Mouse (Mus musculus) right cerebral cortex, postnatal 36 days (tissue): ENCODE data around the gene Atp8b5.

Experiments used
- DNase-seq, 2 experiments: peaks; one replicate each; pipeline ENCODE4 v3.0.0; 2022; ENCODE audit warnings: low spot score in 2 of 2, mixed read lengths in 1 of 2

Atp8b5 gene

GRCm38 (mm10) chr4:43414761-43415160 lies 147.8 kb downstream of the Atp8b5 start:
- no peak for DNase-seq

DNA sequence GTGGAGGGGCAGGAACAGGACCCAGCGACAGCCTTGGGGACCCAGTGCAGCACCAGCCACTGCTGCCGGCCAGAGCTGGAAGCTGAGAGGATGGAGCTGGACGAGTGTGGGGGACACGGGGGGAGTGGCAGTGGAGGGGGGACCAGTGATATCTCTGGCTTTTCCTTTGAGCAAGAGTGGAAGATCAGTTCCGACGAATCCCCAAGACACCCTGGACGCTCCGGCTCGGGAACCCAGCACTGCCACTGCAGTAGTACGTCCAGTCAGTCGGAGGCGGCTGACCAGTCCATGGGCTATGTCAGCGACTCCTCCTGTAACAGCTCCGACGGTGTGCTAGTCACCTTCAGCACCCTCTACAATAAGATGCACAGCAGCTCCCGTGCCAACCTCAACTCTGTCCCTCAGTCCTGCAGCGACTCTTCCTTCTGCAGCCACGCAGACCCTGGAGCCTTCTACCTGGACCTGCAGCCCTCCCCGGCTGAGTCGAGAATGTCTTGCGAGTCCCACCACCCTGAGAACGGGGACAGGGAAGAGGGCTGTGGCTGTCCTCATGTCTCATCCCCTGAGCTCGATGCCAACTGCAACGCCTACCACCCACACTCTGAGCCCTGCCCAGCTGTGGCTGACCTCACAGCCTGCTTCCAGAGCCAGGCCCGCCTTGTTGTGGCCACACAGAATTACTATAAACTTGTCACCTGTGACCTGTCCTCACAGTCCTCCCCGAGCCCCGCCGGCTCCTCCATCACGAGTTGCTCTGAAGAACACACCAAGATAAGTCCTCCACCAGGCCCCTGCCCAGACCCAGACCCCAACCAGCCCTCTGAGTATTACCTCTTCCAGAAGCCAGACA lies 148.5 kb downstream of the Atp8b5 start:
- no peak for DNase-seq

DNA sequence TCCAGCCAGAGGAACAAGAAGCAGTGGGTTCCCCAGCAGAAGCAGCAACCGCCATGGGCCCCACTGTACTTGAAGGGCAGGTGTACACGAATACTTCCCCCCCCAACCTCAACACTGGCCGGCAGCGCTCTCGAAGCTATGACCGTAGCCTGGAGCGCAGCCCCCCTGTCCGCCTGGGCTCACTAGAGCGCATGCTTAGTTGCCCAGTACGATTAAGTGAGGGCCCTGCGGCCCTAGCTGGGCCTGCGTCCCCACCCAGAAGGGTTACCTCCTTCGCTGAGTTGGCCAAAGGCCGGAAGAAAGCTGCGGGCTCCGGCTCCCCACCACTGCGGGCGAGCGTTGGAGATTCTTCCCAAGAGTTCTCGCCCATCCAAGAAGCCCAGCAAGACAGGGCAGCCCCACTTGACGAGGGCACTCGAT lies 149.1 kb downstream of the Atp8b5 start:
- no peak for DNase-seq

- no peak for DNase-seq
Measured at GRCm38 (mm10) chr4:43417269-43418062, 150.5 kb downstream of the Atp8b5 start.

GRCm38 (mm10) chr4:43418450-43418849 lies 151.5 kb downstream of the Atp8b5 start:
- no peak for DNase-seq

DNA sequence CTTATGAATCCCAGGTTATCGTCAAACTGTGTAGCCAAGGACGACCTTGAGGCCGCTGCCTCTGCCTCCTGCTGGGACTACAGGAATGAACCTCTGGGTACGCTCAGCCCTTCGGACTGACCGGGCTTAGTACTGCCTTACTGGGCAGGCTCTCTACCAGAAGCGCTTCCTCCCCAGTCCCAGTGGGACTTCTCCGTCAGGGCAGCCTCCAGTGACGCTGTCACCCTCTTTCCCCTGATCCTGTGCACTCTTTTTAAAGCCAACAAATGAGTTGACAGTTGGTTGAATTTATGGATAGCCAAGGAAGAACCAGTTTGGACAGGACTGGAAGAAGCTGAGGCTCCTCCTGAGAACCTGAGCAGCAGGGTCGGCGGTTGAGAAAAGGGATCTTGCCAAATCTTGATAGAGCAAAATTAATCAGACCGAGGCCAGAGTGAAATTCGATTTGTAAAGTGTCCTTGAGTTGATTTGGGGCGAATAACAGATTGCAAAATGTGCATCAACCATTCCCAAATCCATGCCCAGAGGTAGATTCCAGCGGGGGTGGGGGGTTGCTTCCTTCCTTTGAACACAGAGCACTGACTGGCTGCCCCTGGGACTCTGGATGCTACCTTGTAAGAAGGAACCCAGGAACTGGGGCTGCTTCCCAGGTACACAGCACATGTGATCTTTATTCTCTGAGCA lies 152.2 kb downstream of the Atp8b5 start:
- DNase-seq, result no peak

DNA sequence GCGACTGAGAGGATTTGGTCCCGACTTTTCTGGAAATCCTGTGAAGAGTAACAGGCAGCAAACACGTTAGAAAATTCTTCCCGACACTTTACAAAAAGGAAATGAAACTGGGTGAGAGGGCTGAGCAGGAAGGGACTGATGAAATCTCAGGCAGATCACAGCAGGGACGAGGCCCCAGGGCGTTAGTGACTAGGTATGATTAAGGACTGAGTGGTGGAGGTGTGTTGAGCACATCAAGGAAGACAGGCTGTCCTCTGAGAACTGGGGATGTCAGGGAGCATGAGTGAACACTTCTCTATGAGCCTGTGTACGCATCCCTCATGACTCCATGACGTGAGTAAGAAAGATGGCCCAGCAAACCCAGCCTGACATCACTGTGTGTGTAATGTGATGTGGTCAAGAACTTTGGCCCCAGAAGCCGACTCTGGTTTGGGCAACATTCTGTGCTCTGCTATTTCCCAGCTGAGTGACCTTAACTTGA lies 152.9 kb downstream of the Atp8b5 start:
- DNase-seq, result no peak

GRCm38 (mm10) chr4:43420305-43420704 lies 153.3 kb downstream of the Atp8b5 start:
- DNase-seq, result peak in 1 of 2 experiments; percentile 62

DNA sequence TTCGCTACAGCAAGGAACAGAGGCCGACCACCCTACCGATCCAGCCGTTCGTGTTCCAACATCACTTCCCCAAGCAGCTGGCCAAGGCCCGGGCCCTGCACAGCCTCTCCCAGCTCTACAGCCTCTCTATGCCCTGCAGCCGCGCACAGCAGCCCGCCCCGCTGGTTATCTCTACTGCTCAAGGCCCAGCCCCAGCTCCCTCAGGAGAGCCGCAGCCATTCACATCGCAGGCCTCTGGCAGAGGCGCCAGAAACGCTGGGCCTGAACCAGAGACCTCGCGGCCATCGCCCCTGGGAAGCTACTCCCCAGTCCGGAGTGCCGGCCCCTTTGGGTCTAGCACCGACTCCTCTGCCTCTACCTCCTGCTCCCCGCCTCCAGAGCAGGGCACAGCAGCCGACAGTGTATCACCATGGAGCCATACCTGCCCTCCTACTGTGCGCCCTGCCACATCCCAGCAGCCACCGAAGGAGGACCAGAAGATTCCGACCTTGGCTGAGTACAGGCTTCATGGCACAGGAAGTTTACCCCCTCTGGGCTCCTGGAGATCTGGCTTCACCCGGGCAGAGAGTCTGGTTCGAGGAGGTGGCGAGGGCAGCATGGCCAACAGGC lies 154.8 kb downstream of the Atp8b5 start:
- no peak for DNase-seq
